Mouse (Mus musculus) limb, embryonic 13.5 days (tissue): Measurements from ENCODE around the gene Cped1. TPM values are rescaled to one million over a fixed set of nuclear protein-coding genes. Genes with fewer than 3 reads are reported as not detected.
"Not testable (repeated sequence)": the region's sequence is repeated elsewhere in the genome, so short reads cannot be mapped to it uniquely, and the experiment has no call there.

Experiments
- ATAC-seq: fragments of 200-750 bp; cut with Nextera tagmentation; 2 replicates; pipeline ENCODE4 v1.8.0; 2017; ENCODE audit warnings: low read depth, moderate number of reproducible peaks, moderate TSS enrichment; ENCODE audit not compliant: low FRiP score
- H3K27ac ChIP-seq: fragments of 300-500 bp; sonication (generic); 2 replicates; pipeline ENCODE4 v1.5.1; 2015; ENCODE audit warnings: inconsistent platforms, mild to moderate bottlenecking, moderate library complexity
- H3K27me3 ChIP-seq: fragments of 300-500 bp; sonication (generic); 2 replicates; pipeline ENCODE4 v1.6.1; 2015; ENCODE audit warnings: mild to moderate bottlenecking, inconsistent platforms
- H3K36me3 ChIP-seq: fragments of 300-500 bp; sonication (generic); 2 replicates; pipeline ENCODE4 v1.6.1; 2015; ENCODE audit warnings: inconsistent platforms, mild to moderate bottlenecking, moderate library complexity
- H3K4me1 ChIP-seq: fragments of 300-500 bp; sonication (generic); 2 replicates; pipeline ENCODE4 v1.6.1; 2015; ENCODE audit warnings: inconsistent platforms
- H3K4me2 ChIP-seq: fragments of 300-500 bp; sonication (generic); replicated peaks from 2 replicates; pipeline ENCODE4 v1.6.1; 2015; ENCODE audit warnings: inconsistent platforms, mild to moderate bottlenecking, moderate library complexity
- H3K4me3 ChIP-seq: fragments of 300-500 bp; sonication (generic); 2 replicates; pipeline ENCODE4 v1.5.1; 2015; ENCODE audit warnings: moderate library complexity, mild to moderate bottlenecking, inconsistent platforms
- H3K9ac ChIP-seq: fragments of 300-500 bp; sonication (generic); 2 replicates; pipeline ENCODE4 v1.6.1; 2015; ENCODE audit warnings: mild to moderate bottlenecking, inconsistent platforms
- H3K9me3 ChIP-seq: fragments of 300-500 bp; sonication (generic); 2 replicates; pipeline ENCODE4 v1.6.1; 2016; ENCODE audit warnings: inconsistent platforms
- WGBS: fragments of 180-500 bp; shearing (Covaris S2); methylation state at CpG from one replicate; pipeline ENCODE4 v1.1.7; 2015; 5-methylcytosine and 5-hydroxymethylcytosine counted together
- polyA plus RNA-seq: library from polyadenylated mRNA; unstranded; fragments of >200 nt; fragmentation: Nextera tagmentation; extraction: Ambion mirVana; gene quantifications from 2 replicates; pipeline ENCODE4 v1.2.1, GENCODE M21; 2015

Cped1 gene
- polyA plus RNA-seq, 1 experiment from 2014 or later, result 53.5 TPM

DNA sequence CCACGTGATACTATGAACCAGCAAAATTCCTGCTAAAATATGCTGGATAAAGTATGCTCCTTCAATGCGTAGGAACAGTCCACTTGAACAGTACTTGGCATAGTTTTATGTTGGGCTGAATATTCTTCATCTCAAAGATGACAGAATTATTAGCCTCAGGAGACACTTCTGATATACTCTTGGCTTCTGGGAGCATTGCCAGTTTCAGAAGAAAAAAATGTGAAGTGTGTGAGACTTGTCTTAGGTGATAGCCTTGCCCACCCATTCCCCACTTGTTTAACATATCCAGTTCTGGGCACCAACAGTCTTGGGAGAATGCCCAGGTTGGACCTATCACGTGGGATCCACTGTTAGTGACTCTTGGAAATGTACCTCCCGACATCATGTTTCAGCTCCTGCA, 47.5 kb downstream of the Cped1 start:
- no peaks in the 10 kb centered on the region for H3K36me3 ChIP-seq
- ATAC-seq, result peak; percentile 32; the same call in 1 of the 2 replicates
- no peak overlapping the region for H3K4me3 ChIP-seq
- H3K27me3 ChIP-seq, result no peaks in the 10 kb centered on the region
- H3K27ac ChIP-seq, result no peak overlapping the region
- H3K4me1 ChIP-seq, result peaks cover 20% of the 10 kb centered on the region
- no peaks in the 10 kb centered on the region for H3K9me3 ChIP-seq
- H3K4me2 ChIP-seq, result no peak overlapping the region
- no peak overlapping the region for H3K9ac ChIP-seq
- WGBS, result 64% methylated on average over 4 of the region's 4 CpGs

DNA sequence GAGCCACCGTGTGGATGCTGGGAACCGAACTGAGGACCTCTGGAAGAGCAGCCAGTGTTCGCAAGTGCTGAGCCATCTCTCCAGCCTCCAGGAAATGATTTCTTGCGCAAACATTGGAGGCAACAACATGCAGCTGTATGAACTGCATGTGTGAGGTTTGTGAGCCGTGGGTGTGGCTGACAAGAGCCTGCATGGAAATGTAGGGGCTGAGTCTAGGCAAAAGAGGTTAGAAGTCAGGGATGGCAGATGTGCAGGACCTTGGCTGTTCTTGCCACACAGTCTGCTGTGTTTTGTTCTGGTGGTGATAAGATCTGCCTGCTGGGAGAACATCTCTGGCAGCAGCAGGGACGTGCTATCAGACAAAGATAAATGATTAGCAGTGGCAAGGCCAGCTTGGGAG, 49.7 kb downstream of the Cped1 start:
- Histone ChIP-seq H3K27me3 (no peaks in the 10 kb centered on the region), H3K9ac (no peak overlapping the region), H3K4me1 (peaks cover 16% of the 10 kb centered on the region), H3K4me2 (no peak overlapping the region), H3K36me3 (no peaks in the 10 kb centered on the region), H3K9me3 (no peaks in the 10 kb centered on the region), H3K27ac (no peak overlapping the region), H3K4me3 (no peak overlapping the region)
- no peak for ATAC-seq
- WGBS, result 77% methylated on average over 6 of the region's 6 CpGs

DNA sequence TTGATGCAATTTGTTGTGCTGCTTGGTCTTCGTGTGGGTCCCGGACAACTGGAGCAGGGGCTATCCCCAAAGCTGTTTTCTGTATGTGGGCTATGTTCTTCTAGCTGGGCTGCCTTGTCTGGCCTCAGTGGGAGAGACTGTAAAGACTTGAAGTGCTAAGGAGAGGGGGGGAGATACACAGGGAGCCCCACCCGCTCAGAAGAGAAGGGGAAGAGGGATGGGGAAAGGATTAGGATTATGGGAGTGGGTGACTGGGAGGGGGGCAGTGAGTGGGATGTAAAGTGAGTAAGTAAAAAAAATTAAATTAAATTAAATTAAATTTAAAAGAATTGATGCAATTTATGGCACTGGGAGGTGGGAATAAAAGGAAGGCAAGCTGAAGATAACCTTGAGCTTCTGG, 50.2 kb downstream of the Cped1 start:
- no peaks in the 10 kb centered on the region for H3K36me3 ChIP-seq
- peaks cover 16% of the 10 kb centered on the region for H3K4me1 ChIP-seq
- no peak overlapping the region for H3K27ac ChIP-seq
- no peak for ATAC-seq
- no peak overlapping the region for H3K4me2 ChIP-seq
- WGBS, result 84% methylated on average over 3 of the region's 3 CpGs
- H3K9me3 ChIP-seq, result no peaks in the 10 kb centered on the region
- no peaks in the 10 kb centered on the region for H3K27me3 ChIP-seq
- H3K9ac ChIP-seq, result no peak overlapping the region
- H3K4me3 ChIP-seq, result no peak overlapping the region

DNA sequence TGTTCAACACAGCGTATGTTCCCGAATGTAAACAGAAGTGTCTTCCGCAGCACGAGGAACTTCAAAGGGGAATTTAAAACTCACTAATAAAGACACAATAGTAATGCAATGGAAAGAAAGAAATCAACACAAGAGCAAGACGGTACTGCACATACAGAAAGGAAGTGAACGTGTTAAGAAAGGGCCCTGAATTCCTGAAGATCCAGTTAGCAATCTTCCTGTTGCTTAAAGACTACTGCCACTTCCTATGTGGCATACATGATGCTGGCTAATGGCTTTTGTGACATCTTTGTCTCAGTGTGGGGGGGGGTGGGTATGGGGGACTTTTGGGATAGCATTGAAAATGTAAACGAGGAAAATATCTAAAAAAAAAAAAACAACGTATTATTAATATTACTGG, 50.7 kb downstream of the Cped1 start:
- peaks cover 16% of the 10 kb centered on the region for H3K4me1 ChIP-seq
- H3K9ac ChIP-seq, result no peak overlapping the region
- H3K36me3 ChIP-seq, result no peaks in the 10 kb centered on the region
- H3K4me2 ChIP-seq, result no peak overlapping the region
- H3K27me3 ChIP-seq, result no peaks in the 10 kb centered on the region
- no peak for ATAC-seq
- H3K4me3 ChIP-seq, result no peak overlapping the region
- 78% methylated on average over 8 of the region's 8 CpGs for WGBS
- H3K27ac ChIP-seq, result no peak overlapping the region
- no peaks in the 10 kb centered on the region for H3K9me3 ChIP-seq

DNA sequence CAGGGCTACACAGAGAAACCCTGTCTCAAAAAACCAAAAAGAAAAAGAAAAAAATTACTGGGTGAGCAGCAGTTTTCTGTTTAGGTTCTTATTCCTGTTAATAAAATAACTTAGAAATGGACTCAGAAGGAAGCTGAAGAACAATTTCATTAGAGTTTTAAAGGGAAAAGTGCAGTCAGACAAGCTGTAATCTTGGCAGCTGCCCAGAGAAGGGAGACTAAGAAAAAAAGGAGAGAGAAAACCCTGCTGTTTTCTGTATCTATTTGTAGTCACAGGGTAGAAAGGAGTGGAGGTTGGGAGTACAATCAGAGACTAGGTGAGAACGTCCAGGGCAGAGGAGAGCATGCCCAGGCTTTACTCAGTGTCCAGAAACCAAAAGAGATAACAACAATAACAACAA, 51.2 kb downstream of the Cped1 start:
- no peak overlapping the region for H3K4me3 ChIP-seq
- no peak overlapping the region for H3K4me2 ChIP-seq
- H3K9me3 ChIP-seq, result no peaks in the 10 kb centered on the region
- WGBS, result 50% methylated on average over 1 of the region's 1 CpGs
- no peaks in the 10 kb centered on the region for H3K36me3 ChIP-seq
- H3K4me1 ChIP-seq, result peaks cover 16% of the 10 kb centered on the region
- H3K27me3 ChIP-seq, result no peaks in the 10 kb centered on the region
- H3K27ac ChIP-seq, result no peak overlapping the region
- H3K9ac ChIP-seq, result no peak overlapping the region
- ATAC-seq, result no peak

DNA sequence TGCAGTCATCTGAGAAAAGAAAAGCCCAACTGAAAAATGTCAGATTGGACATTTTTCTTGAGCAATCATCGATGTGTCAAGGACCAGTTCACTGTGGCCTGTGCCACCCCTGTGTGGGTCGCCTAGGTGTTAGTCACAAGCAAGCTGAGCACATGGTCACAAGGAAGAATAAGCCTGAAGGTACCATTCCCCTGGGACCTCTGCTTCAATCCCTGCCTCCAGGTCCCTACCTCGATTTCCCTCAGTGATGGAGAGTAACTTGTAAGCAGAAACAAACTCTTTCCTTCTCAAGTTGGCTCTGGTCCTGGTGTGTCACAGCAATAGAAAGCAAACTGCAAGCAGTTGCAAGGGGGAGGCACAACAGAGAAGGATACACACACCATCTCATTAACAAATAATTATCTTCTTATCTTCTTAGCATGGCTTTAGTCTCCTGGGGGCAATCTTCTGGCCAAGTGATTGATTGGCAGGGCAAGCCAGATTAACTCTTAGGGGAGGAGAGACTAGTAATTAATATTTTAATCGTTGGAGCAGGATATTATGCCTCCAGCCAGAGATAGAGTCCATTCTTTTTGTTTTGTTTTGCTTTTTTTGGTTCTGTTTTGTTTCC, 51.8 kb downstream of the Cped1 start:
- Histone ChIP-seq H3K4me1 (peaks cover 16% of the 10 kb centered on the region), H3K9ac (no peak overlapping the region), H3K4me3 (no peak overlapping the region), H3K9me3 (no peaks in the 10 kb centered on the region), H3K27ac (no peak overlapping the region), H3K36me3 (no peaks in the 10 kb centered on the region), H3K4me2 (no peak overlapping the region), H3K27me3 (no peaks in the 10 kb centered on the region)
- WGBS, result 67% methylated on average over 4 of the region's 4 CpGs
- no peak for ATAC-seq

DNA sequence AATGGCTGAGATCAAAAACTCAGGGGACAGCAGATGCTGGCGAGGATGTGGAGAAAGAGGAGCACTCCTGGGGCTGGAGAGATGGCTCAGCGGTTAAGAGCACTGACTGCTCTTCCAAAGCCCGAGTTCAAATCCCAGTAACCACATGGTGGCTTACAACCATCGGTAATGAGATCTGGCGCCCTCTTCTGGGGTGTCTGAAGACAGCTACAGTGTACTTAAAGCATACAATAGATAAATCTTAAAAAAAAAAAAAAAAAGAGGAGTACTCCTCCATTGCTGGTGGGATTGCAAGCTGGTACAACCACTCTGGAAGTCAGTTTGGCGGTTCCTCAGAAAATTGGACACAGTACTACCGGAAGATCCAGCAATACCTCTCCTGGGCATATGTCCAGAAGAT, 54.0 kb downstream of the Cped1 start:
- not testable (repeated sequence) for H3K4me2 ChIP-seq, H3K9me3 ChIP-seq, H3K36me3 ChIP-seq, ATAC-seq, H3K4me3 ChIP-seq, H3K27me3 ChIP-seq, H3K9ac ChIP-seq, H3K27ac ChIP-seq, H3K4me1 ChIP-seq
- 69% methylated on average over 7 of the region's 7 CpGs for WGBS

DNA sequence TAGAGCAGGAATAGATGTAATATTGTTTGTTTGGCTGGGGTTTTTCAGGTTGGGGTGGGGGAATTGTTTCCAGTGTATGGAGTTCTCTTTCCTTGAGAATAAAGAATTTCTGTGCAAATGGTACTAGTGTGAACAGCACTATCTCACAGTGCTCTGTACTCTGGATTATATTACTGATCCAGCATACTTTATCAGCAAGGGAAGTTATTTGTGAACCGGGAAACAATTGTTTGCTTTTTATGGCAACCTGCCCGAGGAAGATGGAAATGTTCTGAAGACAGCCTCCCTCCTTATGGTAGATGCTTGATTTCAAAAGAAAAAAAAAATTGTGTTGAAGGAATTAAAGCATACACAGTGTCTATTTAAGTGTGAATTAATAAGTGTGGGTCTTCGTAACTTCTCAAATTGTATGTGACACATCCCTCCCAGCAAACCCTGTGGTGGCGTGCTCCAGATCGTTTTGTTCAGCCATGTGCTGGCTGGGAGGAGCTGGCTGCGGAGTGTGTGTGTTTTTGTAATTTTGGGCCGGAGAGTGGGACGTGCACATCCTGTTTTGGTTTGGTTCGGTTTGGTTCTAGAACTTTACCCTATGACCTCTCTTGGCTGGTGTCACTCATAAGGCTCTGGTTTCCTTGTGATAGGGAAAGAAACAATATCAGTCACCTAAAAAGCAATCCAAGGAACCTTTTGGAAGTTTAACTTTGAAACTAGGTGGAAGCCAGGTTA, 59.3 kb downstream of the Cped1 start:
- H3K27ac ChIP-seq, result no peak overlapping the region
- H3K4me1 ChIP-seq, result no peaks in the 10 kb centered on the region
- ATAC-seq, result no peak
- no peak overlapping the region for H3K4me3 ChIP-seq
- no peaks in the 10 kb centered on the region for H3K9me3 ChIP-seq
- H3K36me3 ChIP-seq, result no peaks in the 10 kb centered on the region
- no peaks in the 10 kb centered on the region for H3K27me3 ChIP-seq
- WGBS, result 78% methylated on average over 9 of the region's 9 CpGs
- H3K4me2 ChIP-seq, result no peak overlapping the region
- no peak overlapping the region for H3K9ac ChIP-seq

DNA sequence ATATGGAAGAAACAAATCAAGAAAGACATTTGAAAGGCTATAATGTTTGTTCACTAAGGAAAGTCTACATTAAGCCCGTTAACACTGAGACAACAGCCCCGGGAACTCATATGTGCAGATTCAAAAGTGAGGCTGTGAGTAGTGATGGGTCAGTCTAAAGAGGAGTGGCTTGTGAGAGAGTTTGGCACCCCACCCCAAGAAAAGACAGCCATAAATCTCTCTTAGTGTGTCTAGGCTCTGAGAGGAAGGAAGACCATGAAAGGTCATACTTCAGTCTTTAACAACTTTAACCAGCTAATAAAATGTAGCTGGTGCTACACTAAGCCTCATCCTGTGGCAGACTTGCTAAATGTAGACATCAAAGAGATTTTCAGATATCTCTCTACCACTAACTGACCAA, 61.4 kb downstream of the Cped1 start:
- no peaks in the 10 kb centered on the region for H3K27me3 ChIP-seq
- no peaks in the 10 kb centered on the region for H3K4me1 ChIP-seq
- no peak overlapping the region for H3K27ac ChIP-seq
- WGBS, result 62% methylated on average over 2 of the region's 2 CpGs
- no peak overlapping the region for H3K9ac ChIP-seq
- no peak for ATAC-seq
- H3K36me3 ChIP-seq, result peaks cover 8% of the 10 kb centered on the region
- H3K4me2 ChIP-seq, result no peak overlapping the region
- H3K9me3 ChIP-seq, result no peaks in the 10 kb centered on the region
- H3K4me3 ChIP-seq, result no peak overlapping the region

DNA sequence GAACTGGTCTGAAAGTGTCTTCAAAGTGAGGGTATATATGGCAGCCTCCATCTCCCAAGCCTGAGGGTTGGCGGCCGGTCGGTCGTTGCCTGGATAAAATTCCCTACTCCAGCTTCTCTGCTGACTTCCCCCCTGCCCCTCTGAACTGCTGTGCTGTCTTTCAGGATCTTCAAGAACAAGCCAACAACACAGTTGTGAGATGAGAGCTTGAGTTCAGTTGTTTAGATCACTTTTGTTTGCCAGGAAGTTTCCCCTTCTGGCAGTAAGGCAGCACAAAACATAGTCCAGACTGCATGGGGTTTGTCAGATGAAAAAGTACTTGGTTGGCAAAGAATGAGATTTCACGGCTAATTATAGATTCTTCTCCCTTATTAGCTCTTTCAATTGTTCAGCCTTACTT, 63.4 kb downstream of the Cped1 start:
- H3K4me2 ChIP-seq, result no peak overlapping the region
- H3K4me1 ChIP-seq, result no peaks in the 10 kb centered on the region
- H3K9me3 ChIP-seq, result no peaks in the 10 kb centered on the region
- no peaks in the 10 kb centered on the region for H3K27me3 ChIP-seq
- no peak overlapping the region for H3K9ac ChIP-seq
- 84% methylated on average over 5 of the region's 5 CpGs for WGBS
- no peak overlapping the region for H3K4me3 ChIP-seq
- H3K36me3 ChIP-seq, result peaks cover 18% of the 10 kb centered on the region
- ATAC-seq, result no peak
- no peak overlapping the region for H3K27ac ChIP-seq

DNA sequence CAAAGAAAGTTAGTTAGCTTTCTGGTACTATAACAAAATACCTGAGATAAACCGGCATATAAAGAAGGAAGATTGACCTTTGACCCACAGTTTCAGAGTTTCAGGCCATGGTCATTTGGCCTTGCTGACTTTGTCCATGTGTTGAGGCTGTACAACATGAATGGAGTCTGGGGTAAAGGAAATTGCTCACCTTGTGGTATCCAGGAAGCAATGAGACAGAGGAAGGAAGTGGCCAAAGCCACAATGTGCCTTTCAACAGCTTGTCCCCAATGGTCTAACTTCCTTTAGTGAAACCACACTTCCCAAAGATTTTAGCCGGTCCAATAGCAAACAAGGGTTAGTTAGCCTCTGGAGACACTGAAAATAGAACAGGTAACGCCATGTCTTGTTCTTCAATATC, 65.8 kb downstream of the Cped1 start:
- WGBS, result 82% methylated on average over 3 of the region's 3 CpGs
- no peak for ATAC-seq
- H3K27me3 ChIP-seq, result no peaks in the 10 kb centered on the region

DNA sequence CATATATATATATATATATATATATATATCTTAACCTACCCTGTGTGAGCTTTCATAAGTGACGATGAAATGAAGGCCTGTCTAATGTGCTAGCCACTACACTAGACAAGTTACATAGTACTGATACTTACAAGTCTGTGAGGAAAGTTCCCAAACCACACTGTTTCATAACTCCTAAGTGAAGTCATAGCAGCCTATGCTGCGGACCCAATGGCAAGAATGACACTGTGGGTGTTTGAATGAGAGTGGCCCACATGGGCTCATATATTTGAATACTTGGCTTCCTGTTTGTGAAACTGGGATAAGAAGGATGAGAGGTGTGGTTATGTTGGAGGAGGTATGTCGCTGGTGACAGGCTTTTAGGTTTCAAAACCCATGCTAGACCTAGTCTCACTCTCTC, 67.3 kb downstream of the Cped1 start:
- WGBS, result 88% methylated on average over 3 of the region's 3 CpGs
- Histone ChIP-seq H3K27me3 (no peaks in the 10 kb centered on the region), H3K4me1 (no peaks in the 10 kb centered on the region), H3K9me3 (no peaks in the 10 kb centered on the region), H3K36me3 (peaks cover 23% of the 10 kb centered on the region), H3K4me2 (no peak overlapping the region), H3K4me3 (no peak overlapping the region), H3K27ac (no peak overlapping the region), H3K9ac (no peak overlapping the region)
- no peak for ATAC-seq

More for the DNA sequence above, 65.8 kb downstream of the Cped1 start:
- Histone ChIP-seq H3K36me3 (peaks cover 23% of the 10 kb centered on the region), H3K9ac (no peak overlapping the region), H3K4me3 (no peak overlapping the region), H3K4me1 (no peaks in the 10 kb centered on the region), H3K4me2 (no peak overlapping the region), H3K27ac (no peak overlapping the region), H3K9me3 (no peaks in the 10 kb centered on the region)

DNA sequence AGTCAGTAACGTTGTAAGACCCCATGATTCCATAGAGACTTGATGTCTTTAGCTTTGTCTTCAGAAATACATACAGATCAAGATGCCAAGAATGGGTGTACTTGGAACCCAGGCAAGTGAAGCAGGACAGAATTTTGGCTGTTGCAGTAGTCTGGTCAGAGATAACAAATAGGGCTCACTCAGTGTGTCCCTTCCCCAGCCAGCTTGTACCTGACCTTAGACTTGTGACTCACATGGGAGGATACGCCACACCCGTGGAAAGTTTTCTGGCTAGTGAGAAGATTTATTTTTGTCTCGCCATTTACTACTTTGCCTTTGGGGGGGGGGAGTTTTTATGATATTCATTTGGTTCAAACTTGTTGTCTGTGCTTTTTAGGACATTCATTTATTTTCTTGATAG, 78.6 kb downstream of the Cped1 start:
- H3K27me3 ChIP-seq, result no peaks in the 10 kb centered on the region
- H3K4me1 ChIP-seq, result no peaks in the 10 kb centered on the region
- ATAC-seq, result no peak
- WGBS, result 70% methylated on average over 4 of the region's 4 CpGs
- no peak overlapping the region for H3K27ac ChIP-seq
- no peak overlapping the region for H3K4me2 ChIP-seq
- H3K9ac ChIP-seq, result no peak overlapping the region
- H3K4me3 ChIP-seq, result no peak overlapping the region
- peaks cover 23% of the 10 kb centered on the region; the same call in 1 of the 2 replicates for H3K36me3 ChIP-seq
- no peaks in the 10 kb centered on the region for H3K9me3 ChIP-seq
